Mouse (Mus musculus) cerebellum, adult 2 months (tissue): Measurements from ENCODE around the gene Nlgn1.

Experiments used
- CTCF ChIP-seq: fragments of 200-500 bp; IDR thresholded peaks from 2 replicates; pipeline ENCODE4 v1.5.1; 2011; ENCODE audit warnings: low read depth, mild to moderate bottlenecking, control low read depth, low read length, moderate library complexity, borderline replicate concordance; ENCODE audit not compliant: insufficient read depth
- POLR2A ChIP-seq: fragments of 200-500 bp; IDR thresholded peaks from 2 replicates; pipeline ENCODE4 v1.6.1; 2011; ENCODE audit warnings: low read length, control low read depth, borderline replicate concordance; ENCODE audit not compliant: insufficient read depth

- TF ChIP-seq CTCF = no peak
- no peak for TF ChIP-seq POLR2A
Measured at GRCm38 (mm10) chr3:26330019-26330418, 2.2 kb downstream of the Nlgn1 start.
